Mouse (Mus musculus) megakaryocyte progenitor cell, adult 5-6 weeks (primary cell): Measurements from ENCODE around the gene Ttll10. TPM values are rescaled to one million over a fixed set of nuclear protein-coding genes. Genes with fewer than 3 reads are reported as not detected.

Experiments
- ATAC-seq: replicated peaks from 2 replicates; pipeline ENCODE4 v1.8.0; 2016; ENCODE audit warnings: mild to moderate bottlenecking, moderate TSS enrichment, inconsistent platforms; ENCODE audit not compliant: poor library complexity
- total RNA-seq, 2 experiments: library from RNA; stranded (forward) in 1 of 2; stranded (reverse) in 1 of 2; fragments of 157-497, 149-512 nt in 1 of 2; fragments of 200-1000 nt in 1 of 2; gene quantifications; 2 replicates each; pipeline versions ENCODE4 v1.2.3 to v1.2.4; 2015 to 2017

The Ttll10 gene
- total RNA-seq (2015) (not detected in 2 replicates), total RNA-seq (2017) (not detected in 2 replicates)

- ATAC-seq = no peak
Observed at GRCm38 (mm10) chr4:156059261-156059660, at the start of gene Ttll10. Ttll10 (minus strand) TSS chr4:156059414.

DNA sequence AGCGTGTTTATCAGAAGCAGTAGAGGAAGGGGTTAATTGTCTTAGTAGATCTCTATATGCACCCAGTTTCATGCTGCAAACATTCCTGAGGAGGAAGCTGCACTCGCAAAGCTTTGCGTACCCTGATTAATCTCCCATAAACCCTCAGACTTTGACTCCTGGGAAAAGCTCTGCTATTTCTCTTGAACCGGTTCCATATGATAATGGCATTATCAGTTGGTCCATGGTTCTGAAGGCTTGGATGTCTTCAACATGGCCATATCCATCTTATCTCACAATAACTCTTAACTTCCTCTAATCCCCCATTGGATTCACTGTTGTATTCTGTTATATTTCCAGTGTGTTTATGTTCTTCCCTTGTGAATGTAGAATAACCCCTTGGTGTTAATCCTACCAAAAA lies 44.1 kb upstream of the Ttll10 start:
- no peak for ATAC-seq

DNA sequence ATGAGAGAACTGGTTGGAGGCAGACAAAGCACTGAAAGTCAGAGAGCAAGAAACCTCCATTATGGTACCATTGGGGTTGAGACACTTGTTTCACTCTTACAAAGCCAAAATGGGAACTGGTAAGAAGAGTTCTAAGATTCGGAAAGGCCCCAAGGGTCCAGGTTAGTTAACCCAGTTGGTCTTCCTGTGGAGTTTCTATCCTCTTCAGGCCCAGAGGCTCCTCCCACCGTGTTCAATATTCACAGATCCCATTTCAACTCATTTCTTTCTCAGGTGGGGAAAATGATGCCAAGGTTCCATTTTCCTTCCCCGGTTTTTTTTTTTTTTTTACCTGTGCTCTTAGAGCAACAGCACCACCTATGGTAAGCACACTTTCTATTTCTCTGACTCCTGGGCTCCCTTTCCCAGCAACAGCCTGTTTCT lies 42.3 kb upstream of the Ttll10 start:
- ATAC-seq = peak; percentile 46; the same call in 1 of the 2 replicates

- ATAC-seq = no peak
Observed at GRCm38 (mm10) chr4:156100501-156100900, 41.3 kb upstream of the Ttll10 start.

- ATAC-seq = no peak
Observed at GRCm38 (mm10) chr4:156099427-156099826, 40.2 kb upstream of the Ttll10 start.

DNA sequence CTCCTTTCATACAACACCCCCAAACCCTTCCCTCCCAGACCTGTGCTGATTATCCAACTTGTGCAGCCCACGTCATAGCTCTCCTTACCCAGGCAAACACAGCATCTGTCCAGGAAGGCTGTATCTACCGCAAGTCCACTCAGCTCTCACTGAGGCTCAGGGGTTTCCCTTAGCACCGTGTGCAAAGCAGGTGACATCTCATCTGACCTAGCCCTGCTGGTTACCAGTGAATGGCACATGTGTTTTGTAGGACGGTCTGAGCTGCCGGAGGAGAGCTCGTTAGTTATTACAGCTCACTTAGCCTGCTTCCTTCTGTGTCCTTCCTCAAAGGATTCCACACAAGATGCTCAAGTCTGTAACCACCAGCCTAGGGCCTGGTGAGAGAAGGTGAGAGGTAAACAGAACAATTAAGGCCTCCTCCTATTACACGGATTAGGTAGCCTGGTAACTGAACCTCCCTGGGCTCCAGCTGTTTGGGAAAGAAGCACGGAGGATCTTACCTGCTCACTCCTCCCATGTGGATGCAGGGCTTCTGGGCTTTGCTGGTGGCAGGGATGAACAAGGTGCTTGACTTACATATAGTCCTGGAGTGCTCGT lies 38.7 kb upstream of the Ttll10 start:
- no peak for ATAC-seq

GRCm38 (mm10) chr4:156096191-156096590 lies 37.0 kb upstream of the Ttll10 start:
- ATAC-seq = no peak

DNA sequence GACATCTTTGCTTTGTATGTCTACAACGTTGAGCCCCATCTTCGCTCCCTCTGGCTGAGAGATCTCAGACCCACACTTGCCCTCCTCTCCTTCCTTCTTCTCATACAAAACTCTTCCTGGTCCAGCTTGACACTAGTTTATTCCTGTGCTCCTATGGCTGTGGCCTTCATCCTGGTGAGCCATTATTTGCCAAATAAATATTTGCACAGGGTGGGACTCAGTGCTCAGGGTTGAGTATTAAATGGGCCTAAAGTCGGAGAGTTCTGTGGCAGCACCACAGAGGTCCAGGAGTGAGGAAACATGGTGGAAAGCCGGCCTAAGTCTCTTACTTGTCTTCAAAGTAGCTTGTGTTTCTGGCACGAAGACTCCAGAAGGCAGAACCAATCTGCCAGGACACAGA lies 34.5 kb upstream of the Ttll10 start:
- ATAC-seq = no peak

DNA sequence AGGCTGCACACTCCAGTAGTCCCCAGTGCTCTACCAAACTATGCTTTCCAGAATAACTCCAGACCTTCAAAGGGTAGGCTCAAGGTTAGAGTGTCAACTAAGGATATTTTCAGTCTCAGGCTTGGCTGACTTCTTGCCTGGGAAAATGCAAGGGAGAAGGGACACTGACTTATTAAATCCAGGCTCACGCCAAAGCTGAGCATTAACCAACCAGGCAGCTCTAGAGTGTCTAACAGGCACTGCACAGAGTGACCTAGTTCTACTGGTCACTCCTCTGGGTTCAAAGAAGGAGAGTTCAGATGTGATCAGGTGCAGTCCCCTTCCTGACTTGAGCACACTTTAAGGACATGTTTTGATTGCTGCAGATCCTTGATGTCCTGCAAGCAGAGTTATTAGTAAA lies 33.6 kb upstream of the Ttll10 start:
- no peak for ATAC-seq

- no peak for ATAC-seq
Observed at GRCm38 (mm10) chr4:156091236-156091635, 32.0 kb upstream of the Ttll10 start.

GRCm38 (mm10) chr4:156087398-156088087 lies 28.3 kb upstream of the Ttll10 start:
- ATAC-seq = peak; percentile 92

- no peak for ATAC-seq
Observed at GRCm38 (mm10) chr4:156085256-156085655, 26.0 kb upstream of the Ttll10 start.

DNA sequence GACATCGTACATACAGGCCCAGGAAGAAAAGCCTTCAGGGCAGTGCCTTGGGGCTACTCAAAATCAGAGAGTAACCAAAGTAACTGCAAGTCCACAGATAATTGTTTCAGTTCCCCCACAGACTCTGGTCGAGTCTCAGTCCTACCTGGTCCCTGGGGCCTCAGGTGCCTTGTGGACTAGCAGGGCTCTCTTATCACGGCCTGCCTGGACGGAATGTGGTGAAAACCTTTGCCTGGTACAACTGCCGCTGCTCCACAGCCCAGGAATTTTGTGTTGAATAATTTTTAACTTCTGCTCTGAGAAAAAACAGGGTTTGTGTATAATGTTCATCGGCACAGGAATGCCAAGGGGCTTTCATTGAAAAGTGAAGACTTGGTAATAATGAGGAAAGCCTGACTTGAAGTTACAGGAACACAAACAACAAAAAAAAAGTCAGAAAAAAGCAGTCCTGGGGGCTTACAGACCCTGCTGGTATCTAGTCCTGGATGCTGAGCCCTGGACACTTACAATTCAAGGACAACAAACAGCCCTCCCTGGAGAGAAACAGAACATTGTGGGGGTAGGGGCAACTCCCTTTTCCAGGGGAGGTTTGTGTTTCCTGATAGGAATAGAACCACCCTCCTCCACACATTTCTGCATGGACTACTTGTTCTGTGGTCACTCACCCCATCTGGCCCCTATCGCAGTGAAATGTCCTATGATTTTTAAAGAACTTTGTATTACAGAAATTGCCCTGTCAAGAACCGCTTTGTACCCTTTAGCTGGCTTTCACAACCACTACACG lies 25.1 kb upstream of the Ttll10 start:
- no peak for ATAC-seq

GRCm38 (mm10) chr4:156083348-156083747 lies 24.1 kb upstream of the Ttll10 start:
- ATAC-seq = no peak

GRCm38 (mm10) chr4:156082621-156083234 lies 23.5 kb upstream of the Ttll10 start:
- ATAC-seq = peak; percentile 51

- ATAC-seq = peak; percentile 76
Observed at GRCm38 (mm10) chr4:156077499-156078301, 18.5 kb upstream of the Ttll10 start.

GRCm38 (mm10) chr4:156076911-156077382 lies 17.7 kb upstream of the Ttll10 start:
- ATAC-seq = peak; percentile 59

DNA sequence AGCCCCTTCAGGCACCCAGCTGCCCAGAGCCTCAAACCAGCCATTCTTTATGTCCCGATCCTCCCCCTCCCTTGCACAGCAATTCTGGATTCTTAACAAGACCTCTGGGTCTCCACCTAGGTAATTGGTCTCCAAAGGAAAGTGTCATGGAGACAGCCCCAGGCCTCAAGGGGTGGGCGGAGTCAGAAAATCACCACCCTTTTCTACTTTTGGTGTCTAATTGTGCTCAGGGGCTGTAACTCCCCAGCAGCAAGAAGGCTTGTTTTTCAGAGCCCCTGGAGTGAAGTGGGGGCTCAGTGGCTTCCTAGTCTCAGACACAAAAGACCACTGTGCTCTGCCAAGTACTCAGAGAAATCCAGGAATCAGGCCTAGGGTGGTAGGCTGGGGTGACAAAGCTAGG lies 11.5 kb upstream of the Ttll10 start:
- no peak for ATAC-seq

DNA sequence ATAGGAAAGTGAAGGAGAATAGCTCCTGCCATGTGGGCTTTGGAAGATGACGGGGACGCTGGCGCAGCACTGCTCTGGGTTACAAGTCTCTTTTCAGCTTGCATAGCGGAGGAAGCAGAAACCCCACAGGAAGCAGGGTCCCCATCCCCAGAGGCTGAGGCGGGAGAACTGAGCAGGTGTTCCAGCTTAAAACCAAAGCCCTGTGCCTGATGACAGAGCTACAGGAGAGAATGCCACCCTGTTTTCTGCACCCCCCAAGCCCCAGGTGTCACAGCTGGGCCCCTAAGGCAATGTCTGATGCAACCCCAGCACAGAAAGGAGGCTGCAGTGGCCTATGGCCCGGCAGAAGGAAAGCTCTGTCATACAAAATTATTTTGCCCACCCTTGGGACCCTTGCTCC lies 11.1 kb upstream of the Ttll10 start:
- ATAC-seq = 0 out of 2 replicates have a peak, but pooled peaks have one; percentile 38

DNA sequence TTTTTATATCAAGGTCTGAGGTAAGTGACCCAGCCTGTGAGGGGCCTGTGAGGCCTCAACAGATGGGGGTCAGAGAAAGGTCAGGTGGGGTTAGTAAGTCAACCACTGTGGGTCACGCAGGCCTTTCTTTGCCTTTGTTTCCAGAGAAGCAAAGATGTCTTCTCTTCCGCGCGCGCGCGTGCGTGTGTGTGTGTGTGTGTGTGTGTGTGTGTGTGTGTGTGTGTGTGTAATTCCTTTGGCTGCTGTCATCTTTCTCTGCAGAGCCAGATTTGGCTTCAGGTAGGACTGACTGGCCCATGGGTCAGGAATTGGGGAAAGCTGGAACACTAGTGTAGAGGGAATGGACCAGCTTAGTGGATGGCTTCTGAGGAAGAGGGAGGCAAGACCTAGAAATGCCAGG lies 10.5 kb upstream of the Ttll10 start:
- ATAC-seq = no peak
